Mouse (Mus musculus) kidney, adult 2 months (tissue): ENCODE data around the gene Cnep1r1.

ENCODE experiments used
- CTCF ChIP-seq: fragments of 200-500 bp; conservative IDR thresholded peaks from 2 replicates; pipeline ENCODE4 v1.5.1; 2011; ENCODE audit warnings: low read depth, mild to moderate bottlenecking, control low read depth, low read length, moderate library complexity, mixed read lengths; ENCODE audit not compliant: insufficient read depth, insufficient read length
- POLR2A ChIP-seq: fragments of 200-500 bp; IDR thresholded peaks from one replicate; pipeline ENCODE4 v1.6.1; 2011; ENCODE audit warnings: low read depth, low read length, control low read depth

GRCm38 (mm10) chr8:88099526-88099925 is 19.0 kb upstream of the Cnep1r1 start:
- TF ChIP-seq CTCF (peak; percentile 73), POLR2A (no peak)
